Mouse (Mus musculus) bone marrow macrophage, adult 2 months (primary cell): ENCODE measurements around the gene Ilf2. TPM values are rescaled to one million over a fixed set of nuclear protein-coding genes. Genes with fewer than 3 reads are reported as not detected.

ENCODE experiments used
- H3K27ac ChIP-seq: 2 replicates; pipeline ENCODE4 v1.5.1; 2012; ENCODE audit warnings: low read depth, low read length; ENCODE audit not compliant: insufficient read depth
- H3K4me1 ChIP-seq: 2 replicates; pipeline ENCODE4 v1.6.1; 2012; ENCODE audit warnings: low read length; ENCODE audit not compliant: control insufficient read depth, insufficient read depth
- H3K4me3 ChIP-seq: 2 replicates; pipeline ENCODE4 v1.5.1; 2012; ENCODE audit warnings: mild to moderate bottlenecking, low read length, moderate library complexity; ENCODE audit not compliant: insufficient read depth
- CTCF ChIP-seq: IDR thresholded peaks from 2 replicates; pipeline ENCODE4 v1.5.1; 2012; ENCODE audit warnings: low read depth, mild to moderate bottlenecking, low read length, moderate library complexity
- POLR2A ChIP-seq: IDR thresholded peaks from 2 replicates; pipeline ENCODE4 v1.6.1; 2012; ENCODE audit warnings: mild to moderate bottlenecking, low read depth, low read length, borderline replicate concordance
- polyA plus RNA-seq: library from polyadenylated mRNA; stranded (reverse); fragments of >200 nt; gene quantifications from 2 replicates; pipeline ENCODE4 v1.2.4, GENCODE M21; 2012; ENCODE audit not compliant: missing spikeins, insufficient read depth, insufficient read length

Ilf2 gene
- polyA plus RNA-seq, 1 experiment: 29.3 TPM

DNA sequence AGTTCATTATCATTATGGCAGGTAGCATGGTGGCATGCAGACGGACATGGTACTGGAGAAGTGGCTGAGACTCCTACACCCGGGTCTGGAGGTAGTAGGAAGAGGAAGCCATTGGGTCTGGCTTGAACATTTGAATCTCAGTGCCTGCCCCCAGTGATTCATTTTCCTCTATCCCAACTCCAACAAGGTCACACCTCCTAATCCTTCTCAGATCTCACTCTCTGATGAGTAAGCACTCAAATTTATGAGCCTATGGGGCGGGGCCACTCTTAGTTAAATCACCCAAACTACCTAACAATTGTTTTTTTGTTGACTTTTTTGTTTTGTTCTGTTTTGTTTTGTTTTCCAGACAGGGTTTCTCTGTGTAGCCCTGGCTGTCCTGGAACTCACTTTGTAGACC lies 31.9 kb upstream of the Ilf2 start:
- H3K27ac ChIP-seq: no peak overlapping the region
- no peak overlapping the region for H3K4me3 ChIP-seq
- H3K4me1 ChIP-seq: no peaks in the 10 kb centered on the region; the same call in 1 of the 2 replicates
- no peak for TF ChIP-seq POLR2A

DNA sequence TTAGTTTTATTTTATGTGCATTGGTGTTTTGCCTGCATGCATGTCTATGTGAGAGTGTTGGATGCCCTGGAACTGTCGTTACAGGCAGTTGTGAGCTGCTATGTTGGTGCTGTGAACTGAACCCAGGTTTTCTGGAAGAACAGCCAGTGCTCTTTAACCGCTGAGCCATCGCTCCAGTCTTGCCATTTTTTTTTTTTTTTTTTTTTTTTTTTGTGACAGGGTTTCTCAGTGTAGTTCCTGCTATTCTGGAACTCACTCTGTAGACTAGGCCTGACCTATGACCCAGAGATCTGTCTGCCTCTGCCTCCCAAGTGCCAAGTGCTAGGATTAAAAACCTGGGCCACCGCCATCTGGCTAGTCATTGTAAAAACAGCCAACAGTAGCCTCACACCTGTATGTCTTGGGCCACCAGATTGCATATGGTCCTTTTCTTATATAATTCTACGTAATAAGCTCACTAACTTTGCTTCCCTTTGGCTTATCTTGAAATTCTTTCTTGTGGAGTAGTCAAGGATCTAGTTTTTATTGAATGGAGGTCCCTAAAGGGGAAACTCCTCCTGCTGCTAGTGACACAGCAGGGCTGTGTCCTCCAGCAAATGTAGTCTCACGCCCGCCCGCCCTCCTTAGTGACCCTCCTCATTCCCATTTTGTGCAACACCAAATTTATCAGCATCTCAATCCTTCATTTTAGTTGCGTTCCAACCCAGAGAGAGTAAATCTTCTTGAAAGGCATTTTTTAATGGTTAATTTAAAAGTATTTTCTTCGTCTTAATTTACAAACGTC lies 30.3 kb upstream of the Ilf2 start:
- Histone ChIP-seq H3K4me1 (no peaks in the 10 kb centered on the region; the same call in 1 of the 2 replicates), H3K27ac (peak overlapping the region; percentile 55), H3K4me3 (no peak overlapping the region)
- TF ChIP-seq POLR2A (no peak), CTCF (no peak)

DNA sequence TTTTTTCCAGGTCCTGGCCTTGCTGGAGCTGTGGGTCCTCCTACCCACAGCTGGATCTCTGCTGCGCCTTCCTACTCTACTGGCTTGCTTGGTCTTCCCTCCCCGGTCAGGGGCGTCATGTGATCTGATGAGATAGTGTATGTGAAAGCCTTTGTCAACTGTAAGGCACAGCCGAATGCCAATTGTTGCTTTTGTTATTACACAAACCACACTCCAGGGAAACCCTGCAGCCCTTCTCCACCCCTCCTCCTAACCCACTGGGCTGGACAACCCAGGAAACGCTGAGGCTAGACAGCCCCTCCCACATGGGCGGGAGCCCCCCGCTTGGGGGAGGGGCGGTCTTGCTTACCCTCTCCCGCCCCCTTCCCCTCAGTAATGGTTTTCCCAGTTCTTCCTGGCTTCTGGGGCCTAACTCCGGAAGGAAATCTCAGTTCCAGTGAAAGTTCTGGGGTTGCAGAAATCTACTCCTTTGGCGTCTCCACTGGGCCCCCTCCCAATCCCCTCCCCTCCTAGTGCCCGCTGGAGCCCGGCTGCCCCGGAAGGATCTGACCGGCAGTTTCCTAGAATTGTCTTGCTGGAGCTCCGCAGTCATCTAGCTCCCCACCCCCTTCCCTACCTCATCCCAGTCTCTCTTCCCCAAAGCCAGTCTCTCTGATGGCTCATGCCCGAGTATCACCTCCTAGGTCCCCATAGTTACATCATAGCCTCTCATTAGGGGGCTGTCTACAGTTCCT lies 29.4 kb upstream of the Ilf2 start:
- peaks cover 5% of the 10 kb centered on the region for H3K4me1 ChIP-seq
- H3K27ac ChIP-seq: peak overlapping the region; percentile 35
- H3K4me3 ChIP-seq: no peak overlapping the region
- TF ChIP-seq CTCF: no peak
- no peak for TF ChIP-seq POLR2A

DNA sequence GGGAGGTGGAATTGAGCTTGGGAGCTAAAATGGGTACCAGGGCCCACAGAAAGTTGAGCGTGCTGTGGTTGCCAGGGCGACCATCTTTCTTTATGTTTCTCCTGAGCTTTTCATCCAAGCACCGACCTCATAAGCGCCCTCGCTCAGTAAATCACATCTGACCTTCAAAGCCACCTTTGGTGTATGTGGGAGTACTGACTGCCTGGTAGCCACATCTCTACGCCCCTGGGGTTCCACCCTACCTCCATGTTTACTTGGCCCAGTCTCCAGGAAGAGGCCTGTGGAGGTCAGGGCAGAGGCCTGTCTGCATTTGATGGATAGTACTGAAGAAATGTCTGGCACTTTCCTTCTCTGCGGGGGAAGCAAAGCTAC lies 28.8 kb upstream of the Ilf2 start:
- H3K4me3 ChIP-seq: no peak overlapping the region
- H3K4me1 ChIP-seq: peaks cover 5% of the 10 kb centered on the region
- H3K27ac ChIP-seq: peak overlapping the region; percentile 35; the same call in 1 of the 2 replicates
- no peak for TF ChIP-seq POLR2A
- TF ChIP-seq CTCF: no peak

DNA sequence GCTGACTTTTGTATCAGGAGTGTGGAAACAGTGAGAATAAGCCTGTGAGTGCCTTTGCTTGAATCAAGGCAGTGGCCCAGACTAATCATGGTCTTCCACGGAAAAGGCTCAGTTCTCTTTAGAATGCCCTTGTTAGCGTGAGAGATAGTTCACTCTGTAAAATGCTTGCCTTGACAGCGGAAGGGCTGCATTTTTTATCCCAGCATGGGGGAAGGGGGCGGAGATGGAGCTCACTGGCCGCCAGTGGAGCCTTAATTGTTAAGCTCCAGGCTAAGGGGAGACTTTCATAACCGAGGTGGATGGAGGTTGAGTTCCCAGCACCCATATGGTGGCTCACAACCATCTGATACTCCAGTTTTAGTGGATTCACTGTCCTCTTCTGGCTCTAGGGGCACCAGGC lies 27.3 kb upstream of the Ilf2 start:
- Histone ChIP-seq H3K4me1 (peaks cover 5% of the 10 kb centered on the region), H3K4me3 (no peak overlapping the region), H3K27ac (no peak overlapping the region)
- TF ChIP-seq POLR2A: no peak
- no peak for TF ChIP-seq CTCF

DNA sequence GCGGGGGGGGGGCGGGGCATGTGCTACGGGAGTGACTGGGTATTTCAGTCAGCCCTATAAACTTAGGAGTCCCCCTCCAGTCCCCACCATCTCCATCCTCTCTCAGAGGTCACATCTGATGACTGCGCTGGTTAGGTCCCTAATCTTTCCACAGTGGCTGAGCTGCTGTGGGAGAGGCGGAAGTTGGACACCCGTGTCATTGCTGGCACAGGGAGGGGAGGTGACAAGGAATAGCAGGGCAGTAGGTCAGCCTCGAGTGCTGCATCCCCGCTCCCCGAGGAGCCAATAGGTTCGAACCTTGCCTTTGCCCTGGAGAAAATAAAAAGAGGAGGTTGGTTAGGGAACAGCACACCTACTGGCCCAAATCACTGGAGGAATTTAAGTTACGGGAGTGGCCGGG lies 25.1 kb upstream of the Ilf2 start:
- TF ChIP-seq POLR2A (no peak), CTCF (no peak)
- Histone ChIP-seq H3K4me3 (no peak overlapping the region), H3K27ac (no peak overlapping the region)

DNA sequence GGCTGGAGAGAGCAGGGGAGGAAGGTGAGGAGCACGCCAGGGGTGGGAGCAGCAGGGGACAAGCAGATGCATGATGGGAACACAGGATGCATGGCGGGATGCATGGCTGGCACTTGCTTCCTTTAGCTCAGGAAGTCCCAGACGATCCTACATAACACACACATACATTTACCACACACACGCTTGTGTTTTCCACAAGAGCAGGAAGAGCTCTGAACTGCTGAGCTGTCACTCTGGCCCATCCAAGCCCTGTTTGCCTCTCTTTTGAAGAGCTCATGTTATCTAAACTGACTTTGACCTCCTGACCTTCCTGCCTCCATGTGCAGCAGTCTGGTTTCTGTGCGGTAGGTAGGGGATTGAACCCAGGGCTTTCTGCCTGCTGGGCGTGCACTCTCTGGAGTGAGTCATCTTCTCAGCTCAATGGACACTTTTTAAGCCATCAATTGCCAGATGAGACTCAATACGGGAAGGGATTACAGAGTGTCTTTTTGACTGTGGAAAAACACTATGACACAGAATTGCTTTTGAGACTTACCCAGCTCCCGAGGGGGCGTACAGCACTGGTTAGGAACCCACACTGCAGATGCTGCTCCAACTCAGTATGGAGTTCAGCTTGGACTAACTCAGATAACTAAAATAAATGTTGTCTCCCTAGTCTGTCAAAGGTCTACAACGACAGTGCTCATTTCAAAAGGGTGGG lies 24.4 kb upstream of the Ilf2 start:
- no peak overlapping the region for H3K27ac ChIP-seq
- TF ChIP-seq CTCF (no peak), POLR2A (no peak)
- H3K4me3 ChIP-seq: no peak overlapping the region
- peaks cover 5% of the 10 kb centered on the region; the same call in 1 of the 2 replicates for H3K4me1 ChIP-seq

More for the DNA sequence above, 25.1 kb upstream of the Ilf2 start:
- peaks cover 5% of the 10 kb centered on the region for H3K4me1 ChIP-seq

DNA sequence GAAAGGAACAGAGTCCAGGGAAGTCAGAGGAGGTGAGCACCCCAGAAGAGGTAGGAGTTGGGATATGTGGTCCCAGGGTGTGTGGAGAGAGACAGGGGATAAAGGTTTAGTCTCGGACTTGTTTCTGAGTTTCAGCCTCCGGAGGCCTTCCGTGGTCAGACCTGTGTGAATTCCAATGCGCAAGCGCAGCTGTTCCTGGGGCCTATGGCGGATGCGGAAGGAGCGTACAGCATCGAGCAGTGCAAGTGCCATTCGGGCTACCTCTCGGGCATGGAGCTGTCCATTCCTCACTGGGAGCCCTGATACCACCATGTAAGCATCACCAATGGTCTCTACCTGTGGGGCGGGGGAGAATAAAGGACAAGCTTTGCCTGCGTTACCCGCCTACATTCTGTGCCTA lies 21.0 kb upstream of the Ilf2 start:
- H3K4me3 ChIP-seq: no peak overlapping the region
- H3K4me1 ChIP-seq: peaks cover 16% of the 10 kb centered on the region
- no peak overlapping the region for H3K27ac ChIP-seq
- no peak for TF ChIP-seq CTCF
- TF ChIP-seq POLR2A: no peak

DNA sequence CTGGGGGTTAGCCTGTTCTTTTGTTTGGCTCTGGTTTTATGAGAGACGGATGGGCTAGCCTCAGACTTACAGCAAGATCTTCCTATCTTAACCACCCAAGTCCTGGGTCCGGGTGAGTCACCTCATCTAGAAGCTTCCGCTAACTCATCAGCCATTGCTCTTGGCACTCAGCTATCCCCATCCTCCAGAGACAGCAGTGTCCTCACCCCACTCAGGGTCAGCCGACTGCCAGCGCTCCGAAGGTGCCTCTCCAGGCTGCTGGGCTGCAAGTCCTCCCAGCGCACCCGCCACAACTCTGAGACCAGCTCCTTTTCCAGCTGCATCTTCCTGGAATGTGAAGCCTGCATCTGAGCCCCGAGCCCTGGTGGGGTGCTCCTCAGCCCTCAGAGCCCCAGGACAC lies 16.2 kb upstream of the Ilf2 start:
- H3K27ac ChIP-seq: no peak overlapping the region
- TF ChIP-seq POLR2A (no peak), CTCF (no peak)
- H3K4me3 ChIP-seq: no peak overlapping the region
- H3K4me1 ChIP-seq: peaks cover 19% of the 10 kb centered on the region

DNA sequence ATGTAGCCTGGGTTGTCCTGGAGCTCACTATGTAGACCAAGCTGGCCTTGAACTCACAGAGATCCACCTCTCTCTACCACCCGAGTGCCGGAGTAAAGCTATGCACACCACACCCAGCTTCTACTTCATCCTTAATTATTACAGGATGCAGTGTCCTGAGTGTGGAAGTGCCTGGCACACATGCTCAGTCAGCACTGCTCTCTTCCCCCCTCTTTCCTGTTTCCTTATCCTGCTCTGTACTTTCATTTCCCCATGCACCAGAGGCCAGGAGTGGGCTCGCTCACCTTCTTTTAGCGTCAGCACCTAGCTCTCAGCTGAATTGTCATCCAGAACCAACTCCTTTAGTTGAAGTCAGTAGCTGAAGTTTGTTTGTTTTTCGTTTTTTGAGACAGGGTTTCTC lies 15.6 kb upstream of the Ilf2 start:
- Histone ChIP-seq H3K4me3 (no peak overlapping the region), H3K27ac (no peak overlapping the region), H3K4me1 (peaks cover 19% of the 10 kb centered on the region)
- TF ChIP-seq CTCF (no peak), POLR2A (no peak)
